Mouse (Mus musculus): ENCODE data around the gene Ly6g5b.
A peak's percentile ranks its signal among the peaks of the same experiment; 100 is the strongest.

- TF ChIP-seq CTCF (IDR thresholded peaks at IDR 0.05; ENCODE audit: control insufficient read depth, insufficient read depth, insufficient read length), result peak; percentile 41
- TF ChIP-seq MYOD1 (IDR thresholded peaks at IDR 0.05; ENCODE audit: control insufficient read depth, insufficient read length, low read depth), result no peak
- no peak for TF ChIP-seq USF1 (IDR thresholded peaks at IDR 0.05; ENCODE audit: low read depth)
- TF ChIP-seq MYOG (IDR thresholded peaks at IDR 0.05; ENCODE audit: control insufficient read depth, extremely low read depth, insufficient read length), result no peak
These were observed 9.4 kb downstream of the Ly6g5b start for GRCm38 (mm10) chr17:35105740-35106389.

Measured in C2C12 (cell line).